Mouse (Mus musculus): ENCODE measurements around the gene Arg1. TPM values are rescaled to one million over a fixed set of nuclear protein-coding genes. Genes with fewer than 3 reads are reported as not detected.

Gene Arg1
- total RNA-seq, 2 experiments from 2014 or later: 0.19 TPM; not detected in 1

DNA sequence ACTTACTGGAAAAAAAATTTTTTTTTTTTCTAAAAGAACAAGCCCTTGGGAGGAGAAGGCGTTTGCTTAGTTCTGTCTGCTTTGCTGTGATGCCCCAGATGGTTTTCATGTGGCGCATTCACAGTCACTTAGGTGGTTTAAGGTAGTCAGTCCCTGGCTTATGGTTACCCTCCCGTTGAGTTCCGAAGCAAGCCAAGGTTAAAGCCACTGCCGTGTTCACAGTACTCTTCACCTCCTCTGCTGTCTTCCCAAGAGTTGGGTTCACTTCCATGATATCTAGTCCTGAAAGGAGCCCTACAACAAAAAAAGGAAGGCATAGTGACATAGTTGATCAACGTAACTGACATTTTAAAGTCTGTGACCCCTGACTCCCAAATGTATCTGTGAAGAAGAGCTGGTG, 11.8 kb downstream of the Arg1 start:
- intact Hi-C loops (cut with DNase I): no loop called here
- DNase-seq: no peak

GRCm38 (mm10) chr10:24912576-24912975, 14.7 kb downstream of the Arg1 start:
- intact Hi-C loops (cut with DNase I): no loop called here
- DNase-seq: no peak

- DNase-seq: no peak
- intact Hi-C loops (cut with DNase I): no loop called here
These were observed 16.1 kb downstream of the Arg1 start for GRCm38 (mm10) chr10:24911199-24911598.

GRCm38 (mm10) chr10:24905627-24906026, 21.7 kb downstream of the Arg1 start:
- intact Hi-C loops (cut with DNase I): no loop called here
- no peak for DNase-seq

GRCm38 (mm10) chr10:24895927-24896326, 31.4 kb downstream of the Arg1 start:
- intact Hi-C loops (cut with DNase I): no loop called here

GRCm38 (mm10) chr10:24888343-24888742, 38.9 kb downstream of the Arg1 start:
- intact Hi-C loops (cut with DNase I): no loop called here
- no peak for DNase-seq

More at GRCm38 (mm10) chr10:24895927-24896326, 31.4 kb downstream of the Arg1 start:
- peak; percentile 30 to 60 for DNase-seq

DNA sequence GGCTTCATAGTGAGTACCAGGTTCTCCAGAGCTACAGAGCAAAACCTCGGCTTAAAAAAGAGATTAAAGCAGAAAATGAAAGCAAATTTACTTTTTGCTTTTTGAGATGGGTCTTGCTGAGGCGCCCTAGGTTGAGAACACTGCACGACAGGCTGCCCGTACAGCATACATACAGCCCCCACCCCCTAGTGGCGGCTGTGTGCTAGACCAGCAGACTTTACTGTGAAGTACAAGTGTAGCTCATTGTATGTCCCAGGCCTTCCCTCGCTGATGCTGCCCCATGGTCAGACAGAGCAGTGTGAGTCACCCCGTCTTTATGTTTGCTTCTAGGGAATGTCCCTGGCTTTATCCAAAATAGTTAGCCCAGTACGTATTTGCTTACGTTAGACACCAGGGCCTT, 41.3 kb downstream of the Arg1 start:
- intact Hi-C loops (cut with DNase I): no loop called here

GRCm38 (mm10) chr10:24873624-24874023, 53.7 kb downstream of the Arg1 start:
- DNase-seq: no peak
- intact Hi-C loops (cut with DNase I): no loop called here

More for the DNA sequence above, 41.3 kb downstream of the Arg1 start:
- peak in 1 of 2 experiments; percentile 10 for DNase-seq

GRCm38 (mm10) chr10:24869760-24870290, 57.5 kb downstream of the Arg1 start, which contains the start of gene Med23:
Med23 (plus strand) TSS chr10:24869986.
- peak; percentile 96 to 99 for DNase-seq
- intact Hi-C loops (cut with DNase I): loop anchor here (5.0 to 10.0 kb wide), 3 partner anchors 73 to 347 kb away; no protein-coding TSS in a partner anchor

Small RNA genes within 50 kb of the gene (microRNA-seq; reads per million reads assigned to microRNA genes)
- 0 to 0.24 reads per million in 2 experiments for gene Mir6905

Other genes starting within 250 kb of the Arg1 start
- 1 to 10 TPM; 5.5 to 6.5 TPM for gene Enpp1, start 215.3 kb downstream of the Arg1 start, total RNA-seq (2021)
- gene Enpp3, start 84.7 kb downstream of the Arg1 start, total RNA-seq (2021): 1 to 10 TPM; 5.6 to 9.0 TPM
- gene Med23, start 57.5 kb downstream of the Arg1 start, total RNA-seq (2021): 10 to 100 TPM; 16.2 to 16.6 TPM